Mouse (Mus musculus): ENCODE data around the gene Scn1b. TPM values are rescaled to one million over a fixed set of nuclear protein-coding genes. Genes with fewer than 3 reads are reported as not detected.

Gene Scn1b
- polyA plus RNA-seq, 1 experiment from 2014 or later: 3.4 TPM

Other genes with a start within 250 kb of the Scn1b start
- 0.16 TPM in 1 of 2 replicates, not detected in the other for gene Cd22, start 246.7 kb downstream of the Scn1b start, polyA plus RNA-seq (2014; fragmentation: Nextera tagmentation; extraction: Ambion mirVana)
- 0.15 TPM in 1 of 2 replicates, not detected in the other for gene Mag, start 212.1 kb downstream of the Scn1b start, polyA plus RNA-seq (2014; fragmentation: Nextera tagmentation; extraction: Ambion mirVana)
- not detected in 2 replicates for gene Hamp2, start 202.3 kb downstream of the Scn1b start, polyA plus RNA-seq (2014; fragmentation: Nextera tagmentation; extraction: Ambion mirVana)
- gene Hamp, start 183.0 kb downstream of the Scn1b start, polyA plus RNA-seq (2014; fragmentation: Nextera tagmentation; extraction: Ambion mirVana): not detected in 2 replicates
- 17.2 and 19.6 TPM in 2 replicates for gene Usf2, start 170.2 kb downstream of the Scn1b start, polyA plus RNA-seq (2014; fragmentation: Nextera tagmentation; extraction: Ambion mirVana)
- gene Lsr, start 153.5 kb downstream of the Scn1b start, polyA plus RNA-seq (2014; fragmentation: Nextera tagmentation; extraction: Ambion mirVana): 6.1 and 6.7 TPM in 2 replicates
- gene Fam187b, start 153.2 kb downstream of the Scn1b start, polyA plus RNA-seq (2014; fragmentation: Nextera tagmentation; extraction: Ambion mirVana): 0.30 and 0.89 TPM in 2 replicates
- gene Fxyd5, start 84.5 kb downstream of the Scn1b start, polyA plus RNA-seq (2014; fragmentation: Nextera tagmentation; extraction: Ambion mirVana): 34.3 and 36.1 TPM in 2 replicates
- gene Fxyd7, start 75.5 kb downstream of the Scn1b start, polyA plus RNA-seq (2014; fragmentation: Nextera tagmentation; extraction: Ambion mirVana): 1.6 and 1.9 TPM in 2 replicates
- gene Fxyd1, start 69.8 kb downstream of the Scn1b start, polyA plus RNA-seq (2014; fragmentation: Nextera tagmentation; extraction: Ambion mirVana): 1,215 and 1,293 TPM in 2 replicates
- gene Lgi4, start 67.7 kb downstream of the Scn1b start, polyA plus RNA-seq (2014; fragmentation: Nextera tagmentation; extraction: Ambion mirVana): not detected in 2 replicates
- gene Fxyd3, start 50.3 kb downstream of the Scn1b start, polyA plus RNA-seq (2014; fragmentation: Nextera tagmentation; extraction: Ambion mirVana): 0.58 and 0.82 TPM in 2 replicates
- gene Hpn, start 11.7 kb downstream of the Scn1b start, polyA plus RNA-seq (2014; fragmentation: Nextera tagmentation; extraction: Ambion mirVana): 1.4 and 2.0 TPM in 2 replicates
- gene Gramd1a, start 28.9 kb upstream of the Scn1b start, polyA plus RNA-seq (2014; fragmentation: Nextera tagmentation; extraction: Ambion mirVana): 45.9 and 51.4 TPM in 2 replicates
- not detected in 2 replicates for gene Scgb2b2, start 163.5 kb upstream of the Scn1b start, polyA plus RNA-seq (2014; fragmentation: Nextera tagmentation; extraction: Ambion mirVana)
- gene Scgb1b2, start 164.8 kb upstream of the Scn1b start, polyA plus RNA-seq (2014; fragmentation: Nextera tagmentation; extraction: Ambion mirVana): not detected in 2 replicates
- gene Scgb2b3, start 235.1 kb upstream of the Scn1b start, polyA plus RNA-seq (2014; fragmentation: Nextera tagmentation; extraction: Ambion mirVana): not detected in 2 replicates
- gene Scgb1b3, start 248.6 kb upstream of the Scn1b start, polyA plus RNA-seq (2014; fragmentation: Nextera tagmentation; extraction: Ambion mirVana): not detected in 2 replicates

Data from heart, embryonic 14.5 days (tissue).